Mouse (Mus musculus) E14TG2a.4 (cell line): ENCODE results near the gene Eif2ak3.

ENCODE experiments used
- CTCF ChIP-seq: conservative IDR thresholded peaks from 2 replicates; pipeline ENCODE4 v1.5.1; 2014; ENCODE audit warnings: low read length
- NANOG ChIP-seq: IDR thresholded peaks from 2 replicates; pipeline ENCODE4 v1.6.1; 2014; ENCODE audit warnings: borderline replicate concordance, low read length, mixed read lengths
- POU5F1 ChIP-seq: IDR thresholded peaks from 2 replicates; pipeline ENCODE4 v1.6.1; 2014; ENCODE audit warnings: low read length, borderline replicate concordance

DNA sequence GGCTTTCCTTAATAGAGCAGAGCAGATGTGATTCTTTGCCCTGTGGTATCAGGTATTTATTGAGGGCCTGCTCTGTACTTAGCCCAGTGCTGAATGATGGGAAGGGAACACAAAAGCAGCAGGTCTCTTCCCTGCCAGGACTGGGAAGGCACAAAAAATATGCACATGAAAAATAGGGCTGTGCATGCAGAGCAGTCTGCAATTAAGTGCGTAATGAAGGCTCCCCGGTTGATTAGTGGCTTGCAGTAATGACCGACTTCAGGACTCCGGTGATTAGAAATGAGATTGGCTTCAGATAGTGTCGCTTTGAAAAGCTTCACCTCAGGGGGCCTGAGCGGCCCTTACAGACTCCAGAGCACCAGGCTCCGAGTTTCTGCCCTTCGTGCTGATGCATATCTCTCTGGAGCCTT lies 55.3 kb downstream of the Eif2ak3 start:
- no peak for TF ChIP-seq CTCF
- TF ChIP-seq NANOG: no peak
- no peak for TF ChIP-seq POU5F1
